Mouse (Mus musculus) urinary bladder, adult 18-20 months (tissue): ENCODE results near the gene Gng13.
A peak's percentile ranks its signal among the peaks of the same experiment; 100 is the strongest.
"Not testable (repeated sequence)": the region's sequence is repeated elsewhere in the genome, so short reads cannot be mapped to it uniquely, and the experiment has no call there.

Experiments used
- DNase-seq, 2 experiments: peaks; one replicate each; pipeline ENCODE4 v3.0.0; 2022; ENCODE audit warnings: low spot score in 2 of 2, mixed read lengths in 2 of 2

The Gng13 gene

GRCm38 (mm10) chr17:25732082-25732481 lies 15.1 kb downstream of the Gng13 start:
- DNase-seq: peak in 1 of 2 experiments; percentile 63

GRCm38 (mm10) chr17:25735246-25735645 lies 18.3 kb downstream of the Gng13 start:
- DNase-seq: no peak

DNA sequence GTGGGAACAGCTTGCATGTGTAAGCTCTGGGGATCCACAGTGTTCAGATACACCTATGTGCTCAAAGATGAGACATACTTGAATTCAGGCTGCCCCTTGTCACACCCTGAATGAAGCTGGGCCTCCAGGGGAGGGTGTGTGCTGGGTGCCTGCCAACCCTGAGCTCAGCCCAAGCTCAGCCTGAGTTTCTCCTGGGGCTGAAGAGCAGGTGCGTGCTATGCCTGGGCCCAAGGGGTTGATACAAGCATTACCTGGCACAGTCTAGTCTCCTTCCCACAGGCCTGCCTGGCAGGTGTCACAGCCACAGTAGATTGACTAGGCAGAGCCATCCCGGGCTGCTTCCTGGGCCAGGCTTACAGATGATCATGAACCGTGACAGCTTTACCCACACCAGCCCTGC lies 18.8 kb downstream of the Gng13 start, which contains the start of gene Mslnl:
Gene Mslnl, plus strand, starts transcription at position 298 of the 400 bp plus-strand sequence.
- no peak for DNase-seq

DNA sequence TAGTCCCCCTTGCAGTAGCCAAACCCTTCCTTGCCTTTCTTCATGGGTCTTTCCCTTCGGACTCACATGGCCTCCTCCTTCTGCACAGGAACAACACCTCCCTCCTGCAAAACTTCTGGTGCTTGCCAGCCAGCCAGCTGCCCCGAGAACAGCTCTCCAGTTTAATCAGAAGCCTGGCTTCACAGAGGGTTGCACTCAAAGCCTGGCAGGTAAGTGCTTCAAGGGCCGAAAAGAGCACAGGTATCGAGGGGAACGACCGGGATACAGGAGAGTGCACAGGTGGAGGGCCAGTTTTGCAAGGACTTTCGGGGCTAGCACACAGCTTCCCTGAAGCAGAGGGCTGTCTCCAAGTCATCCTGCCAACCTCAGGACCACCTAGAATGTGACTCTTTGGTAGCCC lies 21.9 kb downstream of the Gng13 start:
- no peak for DNase-seq

GRCm38 (mm10) chr17:25741471-25741870 lies 24.5 kb downstream of the Gng13 start:
- DNase-seq: not testable (repeated sequence)

- DNase-seq: no peak
Measured at GRCm38 (mm10) chr17:25743831-25744230, 26.9 kb downstream of the Gng13 start.

GRCm38 (mm10) chr17:25744311-25744710 lies 27.3 kb downstream of the Gng13 start:
- DNase-seq: no peak

- DNase-seq: no peak
Measured at GRCm38 (mm10) chr17:25748238-25748637, 31.3 kb downstream of the Gng13 start.

- DNase-seq: no peak
Measured at GRCm38 (mm10) chr17:25749314-25749713, 32.3 kb downstream of the Gng13 start.

DNA sequence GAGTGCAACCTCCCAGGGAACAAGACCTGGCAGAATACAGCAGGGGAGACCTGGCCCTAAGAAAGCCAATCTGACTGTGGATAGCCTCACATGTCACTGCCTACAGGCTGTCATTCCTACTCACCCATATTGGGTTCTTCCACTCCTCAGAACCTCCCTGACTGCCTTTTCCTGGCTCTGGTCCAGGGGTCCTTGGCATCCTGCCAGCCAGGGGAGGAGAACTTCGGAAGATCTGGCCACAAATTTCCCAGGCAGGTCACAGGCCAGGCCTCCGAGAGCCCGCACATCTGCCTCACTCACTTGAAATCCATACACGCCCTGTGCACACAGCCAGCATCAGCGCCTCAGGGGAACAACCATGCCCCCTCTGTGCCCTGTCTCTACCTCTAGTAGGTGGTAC lies 34.5 kb downstream of the Gng13 start:
- no peak for DNase-seq

DNA sequence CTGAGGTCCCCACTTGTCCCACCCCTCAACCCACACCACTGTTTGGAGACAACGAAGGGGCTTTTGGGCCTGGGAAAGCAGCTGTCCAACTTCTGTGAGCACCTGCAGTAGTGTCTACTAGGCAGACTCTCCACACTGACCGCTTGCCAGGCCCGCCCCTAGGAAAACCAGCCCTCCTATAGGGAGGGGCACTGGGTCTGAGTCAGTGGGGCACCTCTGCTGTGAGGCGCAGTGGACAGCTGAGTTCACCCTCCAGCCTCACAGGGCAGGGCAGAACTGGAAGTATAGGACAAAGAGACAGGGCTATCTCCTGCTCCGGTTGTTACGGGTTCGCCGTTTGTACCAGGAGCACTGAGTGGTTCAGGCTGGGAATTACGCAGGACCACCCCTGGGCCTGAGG lies 37.3 kb downstream of the Gng13 start, which contains the start of gene Msln:
Gene Msln, minus strand, starts transcription at position 138 of the 400 bp plus-strand sequence.
- DNase-seq: no peak

GRCm38 (mm10) chr17:25755086-25755485 lies 38.1 kb downstream of the Gng13 start:
- DNase-seq: no peak

DNA sequence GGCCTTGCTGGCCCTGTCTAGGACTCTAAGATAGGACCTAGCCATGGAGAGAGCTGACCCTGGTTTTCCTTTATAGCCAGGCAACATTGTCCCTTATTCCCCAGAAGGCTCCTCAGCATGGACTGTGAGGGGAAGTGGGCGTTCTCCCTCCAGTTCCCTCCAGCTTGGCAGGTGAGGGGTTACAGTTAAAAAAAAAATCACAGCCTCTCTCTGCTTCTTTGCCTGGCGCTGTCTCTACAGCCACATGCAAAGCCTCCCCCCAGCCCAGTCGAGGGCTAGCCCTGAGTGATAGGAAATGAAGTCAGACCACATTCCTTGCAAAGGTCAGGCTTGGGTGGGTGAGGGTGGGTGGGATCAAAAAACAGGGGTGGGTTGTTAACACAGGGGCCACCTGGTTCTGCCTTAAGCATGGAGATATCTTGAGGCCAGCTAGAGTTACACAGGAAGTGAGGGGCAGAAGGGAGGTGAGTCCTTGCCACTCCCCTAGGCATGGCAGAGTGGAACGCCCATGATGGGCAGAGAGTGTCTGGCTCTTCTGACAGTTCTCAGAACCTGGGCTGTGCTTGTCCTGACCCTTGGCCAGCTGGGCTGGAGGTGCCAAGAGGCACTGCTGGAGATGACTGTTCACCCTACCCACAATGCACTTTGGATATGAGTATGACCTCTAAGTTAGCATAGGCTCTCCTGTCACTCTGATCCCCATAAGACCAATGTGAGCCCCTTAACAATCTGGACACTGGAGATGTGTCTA lies 38.8 kb downstream of the Gng13 start:
- DNase-seq: no peak

GRCm38 (mm10) chr17:25756378-25757242 lies 39.6 kb downstream of the Gng13 start:
- DNase-seq: peak in 1 of 2 experiments; percentile 22

- no peak for DNase-seq
Measured at GRCm38 (mm10) chr17:25757691-25758090, 40.7 kb downstream of the Gng13 start.

- DNase-seq: no peak
Measured at GRCm38 (mm10) chr17:25760148-25760547, 43.2 kb downstream of the Gng13 start.

GRCm38 (mm10) chr17:25761561-25761970 lies 44.6 kb downstream of the Gng13 start:
- DNase-seq: no peak

- DNase-seq: no peak
Measured at GRCm38 (mm10) chr17:25762591-25762990, 45.6 kb downstream of the Gng13 start.

GRCm38 (mm10) chr17:25765886-25766285 lies 48.9 kb downstream of the Gng13 start:
- DNase-seq: no peak
